Mouse (Mus musculus): ENCODE data around the gene Rab11fip2.

- TF ChIP-seq GATA1 (IDR thresholded peaks at IDR 0.05; ENCODE audit: borderline replicate concordance, low read length) (no peak), FLI1 (IDR thresholded peaks at IDR 0.05; ENCODE audit: low read length) (no peak)
Measured at GRCm38 (mm10) chr19:59932085-59932484, 11.4 kb downstream of the Rab11fip2 start.
